Mouse (Mus musculus) layer of hippocampus, adult 9-10 months (tissue): ENCODE results near the gene Acadl.

Experiments used
- DNase-seq: peaks from one replicate; pipeline ENCODE4 v3.0.0; 2022; ENCODE audit warnings: low spot score

Gene Acadl

GRCm38 (mm10) chr1:66839135-66839534, 23.9 kb downstream of the Acadl start:
- no peak for DNase-seq

DNA sequence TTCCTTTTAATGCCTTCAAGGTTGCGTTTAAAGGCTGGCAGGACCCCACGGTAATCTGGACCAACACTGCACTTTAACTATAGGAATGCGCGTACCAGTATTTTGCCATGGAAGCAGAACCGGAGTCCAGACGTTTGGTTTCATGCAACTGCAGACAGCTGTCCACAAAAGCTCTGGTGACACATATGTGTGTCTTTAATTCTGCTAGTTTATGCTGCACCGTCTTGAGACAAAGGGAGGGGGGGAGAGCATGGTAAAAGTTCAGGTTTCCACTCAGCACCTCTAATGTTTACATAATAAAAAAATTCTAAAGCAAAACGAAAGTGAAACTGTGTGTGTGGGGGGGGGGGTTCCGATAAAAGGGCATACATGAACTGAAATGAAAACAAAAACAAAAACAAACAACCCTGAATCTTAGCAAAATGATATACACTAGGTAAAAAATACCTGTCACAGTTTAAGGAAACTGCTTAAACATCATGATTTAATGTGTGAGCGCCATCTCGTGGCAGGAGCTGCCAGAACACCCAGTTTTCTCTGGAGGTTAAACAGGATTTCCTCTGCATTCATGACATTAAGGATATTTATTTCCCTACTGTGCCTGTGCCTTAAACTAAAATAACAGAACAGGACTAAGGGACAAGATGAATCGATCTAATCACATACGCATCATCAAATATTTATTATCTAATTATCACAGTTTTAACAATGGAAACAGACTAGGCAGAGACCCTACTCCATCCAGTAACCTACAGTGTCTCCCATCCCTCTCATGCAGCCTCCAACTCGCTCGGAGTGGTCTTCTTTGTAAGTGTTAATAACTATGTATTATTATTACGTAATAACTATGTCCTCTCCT, 24.7 kb downstream of the Acadl start:
- DNase-seq = peak; percentile 66

- no peak for DNase-seq
Measured at GRCm38 (mm10) chr1:66837207-66837606, 25.9 kb downstream of the Acadl start.

DNA sequence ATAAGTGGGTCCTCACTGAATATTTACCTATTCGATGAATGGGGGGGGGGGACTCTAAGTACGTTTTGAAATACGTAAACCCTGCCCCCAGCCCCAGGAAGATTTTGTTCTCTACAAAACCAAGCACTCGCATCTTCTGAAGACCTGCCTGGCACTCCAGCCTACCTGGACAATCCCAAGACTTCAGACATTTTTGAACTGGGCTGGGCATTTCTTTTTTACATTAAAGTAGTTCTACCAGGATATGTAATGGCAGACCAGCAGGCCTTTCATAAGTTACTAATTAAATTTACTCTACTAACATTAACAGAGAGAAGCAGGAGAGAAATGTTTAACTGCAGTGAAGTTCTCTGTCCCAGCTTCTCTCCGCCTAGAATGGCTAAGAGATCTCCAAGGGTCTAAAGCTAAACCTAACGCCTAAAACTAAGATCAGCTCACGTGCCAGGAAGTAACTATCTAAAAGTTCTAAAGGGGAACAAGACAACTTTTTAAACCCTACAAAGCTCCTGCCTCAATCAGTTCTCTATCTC, 30.4 kb downstream of the Acadl start:
- DNase-seq = no peak

- no peak for DNase-seq
Measured at GRCm38 (mm10) chr1:66831824-66832600, 31.1 kb downstream of the Acadl start.

GRCm38 (mm10) chr1:66829400-66830080, 33.5 kb downstream of the Acadl start:
- no peak for DNase-seq

DNA sequence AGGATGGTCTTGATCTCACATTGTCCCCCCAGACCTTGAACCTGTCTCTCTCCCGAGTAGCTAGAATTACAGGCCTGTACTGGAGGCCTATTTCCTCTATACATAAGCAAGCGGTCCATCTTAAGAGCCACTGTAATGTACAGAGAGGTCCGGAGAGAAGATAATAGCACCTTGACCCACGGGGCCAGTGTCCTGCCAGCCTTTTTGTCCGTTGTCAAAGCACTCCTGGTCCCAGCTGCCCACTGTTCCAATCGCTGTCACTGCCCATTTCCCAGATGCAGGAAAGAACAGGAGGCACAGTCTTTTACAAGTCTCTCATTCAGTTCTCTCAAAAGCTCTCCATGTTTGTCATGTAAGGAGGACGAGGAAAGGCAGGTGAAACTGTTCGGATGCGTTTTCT, 41.1 kb downstream of the Acadl start:
- no peak for DNase-seq

- no peak for DNase-seq
Measured at GRCm38 (mm10) chr1:66820241-66820640, 42.8 kb downstream of the Acadl start.

GRCm38 (mm10) chr1:66817865-66818315, 45.2 kb downstream of the Acadl start:
- DNase-seq = no peak

DNA sequence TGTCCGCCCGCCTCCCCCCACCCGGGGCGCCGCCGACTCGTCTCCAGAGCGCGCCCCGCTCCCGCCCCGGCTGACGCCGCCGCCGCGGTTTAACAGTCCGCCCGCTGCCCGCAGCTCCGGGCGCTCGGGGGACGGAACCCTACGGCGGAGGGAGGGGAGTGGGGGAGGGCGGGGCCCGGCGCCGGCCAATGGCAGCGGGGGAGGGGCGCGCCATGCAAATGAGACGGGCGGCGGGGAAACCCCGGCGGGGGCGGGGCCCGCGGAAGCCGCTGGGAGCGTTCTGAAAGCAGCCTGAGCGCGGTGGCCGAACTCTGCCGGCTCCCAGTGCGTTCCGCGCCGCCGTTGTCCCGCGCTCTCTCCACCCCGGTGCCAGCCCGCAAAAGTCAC, 45.6 kb downstream of the Acadl start, which contains the start of gene Kansl1l:
Kansl1l (minus strand) TSS at position 110 of the 387 bp plus-strand sequence.
- DNase-seq = peak; percentile 67

DNA sequence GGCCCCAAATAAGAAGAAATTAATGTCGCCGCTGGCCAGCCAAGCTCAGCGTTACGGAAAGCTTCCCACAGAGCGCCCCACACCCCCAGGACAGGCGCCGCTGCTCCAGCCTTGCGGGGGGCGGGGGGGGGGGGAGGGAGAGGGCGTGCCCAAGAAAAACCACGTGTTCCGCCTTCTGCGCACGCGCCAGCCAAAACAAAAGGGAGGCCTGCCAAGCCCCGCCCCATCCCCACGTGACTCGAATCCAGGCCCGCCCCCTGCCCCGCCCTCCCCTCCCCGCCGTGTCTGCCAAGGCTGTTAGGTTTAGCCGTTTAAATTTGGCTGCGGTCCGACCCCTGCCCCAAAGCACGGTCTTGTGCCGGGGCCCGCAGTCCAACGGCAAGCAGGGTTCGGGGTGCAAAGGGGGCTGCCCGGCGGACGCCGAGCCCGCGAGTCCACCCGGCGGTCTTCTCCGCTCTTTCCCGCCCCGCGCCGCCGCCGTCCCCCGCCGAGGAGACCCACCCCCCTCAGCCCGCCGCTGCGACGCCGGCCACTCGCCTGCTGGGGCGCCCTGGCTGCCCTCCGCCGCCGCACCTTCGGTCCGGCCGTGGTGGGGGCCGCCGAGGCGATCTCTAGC, 46.1 kb downstream of the Acadl start:
- peak; percentile 93 for DNase-seq

DNA sequence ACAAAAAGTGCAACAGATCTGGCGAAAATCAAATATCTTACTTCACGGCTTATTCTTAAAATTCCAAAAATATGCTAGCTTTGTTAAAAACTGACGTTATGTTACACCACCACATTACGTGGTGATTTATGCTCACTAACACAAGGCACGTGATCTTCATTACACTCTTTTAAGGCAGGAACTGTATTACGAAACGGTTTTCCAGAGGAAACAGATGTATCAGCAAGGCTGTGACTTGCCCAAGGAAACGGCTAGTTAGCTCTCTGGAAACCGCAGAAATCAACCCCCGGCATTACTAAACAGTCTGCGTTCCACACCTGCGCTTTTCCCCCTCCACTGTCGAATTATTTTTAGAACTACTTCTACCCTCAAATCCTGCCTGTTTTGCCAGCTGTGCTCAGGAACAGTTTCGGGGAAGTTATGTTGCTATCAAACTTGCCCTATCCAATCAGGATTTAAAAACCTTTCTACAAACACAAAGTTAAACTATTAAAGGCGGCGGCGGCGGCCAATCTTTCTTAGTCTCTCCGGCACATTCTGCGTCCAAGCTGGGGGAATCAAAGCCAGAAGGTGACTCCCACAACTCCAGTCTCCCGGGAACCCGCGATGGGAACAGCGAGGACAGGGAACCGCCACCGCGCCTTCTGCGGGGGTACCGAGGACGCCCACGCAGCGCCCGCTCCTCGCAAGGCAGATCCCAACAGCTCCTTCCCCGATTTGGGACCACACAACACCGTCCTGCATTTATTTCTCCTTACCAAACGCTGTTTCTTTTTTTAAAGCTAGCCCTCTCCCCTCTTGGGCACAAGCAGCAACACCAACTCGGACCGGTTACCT, 46.9 kb downstream of the Acadl start:
- peak; percentile 48 for DNase-seq

- DNase-seq = no peak
Measured at GRCm38 (mm10) chr1:66814756-66815155, 48.3 kb downstream of the Acadl start.

- no peak for DNase-seq
Measured at GRCm38 (mm10) chr1:66813191-66813590, 49.9 kb downstream of the Acadl start.

DNA sequence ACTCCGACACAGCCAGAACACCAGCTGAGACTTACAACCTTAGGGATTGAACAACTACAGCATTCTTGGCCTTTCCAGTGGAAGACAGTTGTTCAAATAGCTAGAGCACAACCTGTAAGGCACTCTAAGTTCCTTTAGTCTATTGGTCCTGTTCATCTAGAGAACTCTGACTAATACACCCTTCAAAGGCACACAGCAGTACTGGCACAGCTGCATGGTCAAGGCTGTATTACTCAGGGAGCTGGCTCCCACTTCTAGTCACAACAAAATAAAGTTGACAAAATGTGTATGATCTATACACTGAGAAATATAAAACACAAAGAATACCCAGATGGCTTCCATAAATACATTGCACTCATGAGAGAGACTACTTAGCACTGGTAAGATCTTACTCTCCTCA, 56.3 kb downstream of the Acadl start:
- DNase-seq = no peak

DNA sequence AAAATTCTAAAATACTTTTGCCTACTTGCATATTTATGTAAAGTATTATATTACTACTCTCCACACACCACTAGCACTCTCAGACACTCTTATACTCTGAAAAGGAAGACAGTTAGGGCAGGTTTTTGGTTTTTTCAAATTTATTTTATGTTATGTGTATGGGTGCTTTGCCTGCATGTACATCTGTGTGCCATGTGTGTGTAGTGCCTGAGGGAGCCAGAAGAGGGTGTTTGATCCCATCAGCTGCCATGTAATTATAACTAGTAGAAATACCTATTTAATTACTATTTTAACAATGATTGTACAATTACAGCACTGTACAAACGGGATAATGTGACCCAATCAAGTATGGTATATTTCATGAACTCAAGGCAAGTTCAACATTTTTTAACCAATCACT, 57.7 kb downstream of the Acadl start:
- DNase-seq = no peak

- no peak for DNase-seq
Measured at GRCm38 (mm10) chr1:66804710-66805109, 58.4 kb downstream of the Acadl start.

DNA sequence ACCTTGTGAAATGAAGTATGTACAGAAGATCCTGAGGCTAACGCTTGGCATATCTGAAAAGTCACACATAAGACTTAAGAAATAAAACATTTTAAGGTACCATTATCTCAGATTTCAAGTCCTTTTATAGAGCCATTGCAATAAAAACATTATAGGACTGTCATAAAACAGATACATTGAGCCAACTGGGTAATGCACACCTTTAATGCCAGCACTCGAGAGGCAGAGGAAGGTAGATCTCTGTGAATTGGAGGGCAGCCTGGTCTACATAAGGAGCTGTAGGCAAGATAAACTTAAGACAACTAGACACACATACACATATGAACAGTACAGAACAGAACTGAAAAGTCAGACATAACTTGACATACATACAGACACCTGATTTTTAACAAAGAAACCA, 65.1 kb downstream of the Acadl start:
- DNase-seq = no peak

DNA sequence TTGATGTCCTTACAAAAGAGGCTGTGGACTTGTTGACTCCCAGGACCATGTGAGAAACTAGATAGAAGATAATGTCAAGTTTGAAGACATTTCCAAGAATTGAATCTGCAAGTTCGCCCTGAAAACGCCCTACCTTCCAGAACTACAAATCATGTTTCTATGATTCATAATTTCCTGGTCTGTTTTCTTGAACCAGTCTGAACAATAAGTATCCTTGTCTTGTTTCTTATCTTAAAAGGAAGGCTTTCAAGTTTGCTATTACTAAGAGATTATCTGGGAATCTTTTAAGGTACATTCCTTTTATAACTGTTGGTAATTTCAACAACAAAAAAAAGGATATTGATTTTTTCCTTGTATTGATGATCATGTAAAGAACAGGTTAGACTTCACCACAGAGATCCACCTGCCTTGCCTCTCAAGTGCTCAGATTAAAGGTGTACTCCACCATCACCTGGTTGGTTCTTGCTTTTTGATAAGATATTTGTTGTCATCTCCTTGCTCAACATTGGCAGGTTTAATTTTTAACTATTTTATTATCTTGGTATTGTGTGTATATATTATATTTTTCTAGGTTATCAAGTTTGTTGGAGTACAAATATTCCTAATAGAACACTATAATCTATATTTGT, 70.1 kb downstream of the Acadl start:
- DNase-seq = no peak

GRCm38 (mm10) chr1:66782296-66782695, 80.8 kb downstream of the Acadl start:
- no peak for DNase-seq
